Mouse (Mus musculus) hindbrain, embryonic 16.5 days (tissue): ENCODE measurements around the gene Yy1. TPM values are rescaled to one million over a fixed set of nuclear protein-coding genes. Genes with fewer than 3 reads are reported as not detected.

Source experiments
- ATAC-seq: fragments of 200-750 bp; cut with Nextera tagmentation; 2 replicates; pipeline ENCODE4 v1.8.0; 2017; ENCODE audit warnings: moderate TSS enrichment, moderate library complexity
- H3K27ac ChIP-seq: fragments of 300-500 bp; sonication (generic); 2 replicates; pipeline ENCODE4 v1.5.1; 2014; ENCODE audit warnings: low read depth, mild to moderate bottlenecking, control low read depth, low read length, moderate library complexity
- H3K27me3 ChIP-seq: fragments of 300-500 bp; sonication (generic); replicated peaks from 2 replicates; pipeline ENCODE4 v1.6.1; 2014; ENCODE audit warnings: low read length; ENCODE audit not compliant: control insufficient read depth, insufficient read depth
- H3K36me3 ChIP-seq: fragments of 300-500 bp; sonication (generic); 2 replicates; pipeline ENCODE4 v1.6.1; 2014; ENCODE audit warnings: mild to moderate bottlenecking, low read length, moderate library complexity, mixed read lengths; ENCODE audit not compliant: control insufficient read depth, insufficient read depth
- H3K4me1 ChIP-seq: fragments of 300-500 bp; sonication (generic); 2 replicates; pipeline ENCODE4 v1.6.1; 2014; ENCODE audit warnings: low read depth, low read length; ENCODE audit not compliant: control insufficient read depth, insufficient read depth
- H3K4me2 ChIP-seq: fragments of 300-500 bp; sonication (generic); 2 replicates; pipeline ENCODE4 v1.6.1; 2014; ENCODE audit warnings: mild to moderate bottlenecking, low read length, control low read depth, moderate library complexity
- H3K4me3 ChIP-seq: fragments of 300-500 bp; sonication (generic); 2 replicates; pipeline ENCODE4 v1.5.1; 2014; ENCODE audit warnings: mild to moderate bottlenecking, low read length, control low read depth, moderate library complexity
- H3K9ac ChIP-seq: fragments of 300-500 bp; sonication (generic); 2 replicates; pipeline ENCODE4 v1.6.1; 2014; ENCODE audit warnings: low read depth, mild to moderate bottlenecking, control low read depth, low read length, moderate library complexity
- H3K9me3 ChIP-seq: fragments of 300-500 bp; sonication (generic); 2 replicates; pipeline ENCODE4 v1.6.1; 2014; ENCODE audit warnings: mild to moderate bottlenecking, low read length, moderate library complexity; ENCODE audit not compliant: control insufficient read depth
- WGBS: fragments of 180-500 bp; shearing (Covaris S2); extraction: QIAGEN DNeasy Blood & Tissue Kit; methylation state at CpG from one replicate; pipeline ENCODE4 v1.1.7; 2014; 5-methylcytosine and 5-hydroxymethylcytosine counted together
- polyA plus RNA-seq: library from polyadenylated mRNA; unstranded; fragments of >200 nt; fragmentation: Nextera tagmentation; extraction: Ambion mirVana; gene quantifications from 2 replicates; pipeline ENCODE4 v1.2.1, GENCODE M21; 2015

Yy1 gene
- polyA plus RNA-seq, 1 experiment from 2014 or later: 9.7 TPM

GRCm38 (mm10) chr12:108814470-108814869 is 21.7 kb downstream of the Yy1 start:
- no peak overlapping the region for H3K27ac ChIP-seq
- H3K4me3 ChIP-seq: no peak overlapping the region
- no peaks in the 10 kb centered on the region for H3K27me3 ChIP-seq
- no peaks in the 10 kb centered on the region; the same call in 1 of the 2 replicates for H3K4me1 ChIP-seq
- no peaks in the 10 kb centered on the region; the same call in none of the 2 replicates for H3K36me3 ChIP-seq
- no peak for ATAC-seq
- no peaks in the 10 kb centered on the region for H3K9me3 ChIP-seq
- H3K4me2 ChIP-seq: no peak overlapping the region
- H3K9ac ChIP-seq: no peak overlapping the region
- WGBS: 94% methylated on average over 6 of the region's 6 CpGs

GRCm38 (mm10) chr12:108816569-108816968 is 23.8 kb downstream of the Yy1 start:
- ATAC-seq: no peak
- WGBS: 79% methylated on average over 11 of the region's 11 CpGs
- H3K9ac ChIP-seq: no peak overlapping the region

GRCm38 (mm10) chr12:108820461-108820860 is 27.7 kb downstream of the Yy1 start:
- no peak overlapping the region for H3K4me2 ChIP-seq
- no peak overlapping the region for H3K27ac ChIP-seq
- no peak overlapping the region for H3K4me3 ChIP-seq
- H3K9me3 ChIP-seq: no peaks in the 10 kb centered on the region
- no peak for ATAC-seq
- H3K27me3 ChIP-seq: no peaks in the 10 kb centered on the region
- H3K4me1 ChIP-seq: no peaks in the 10 kb centered on the region; the same call in 1 of the 2 replicates
- H3K36me3 ChIP-seq: no peaks in the 10 kb centered on the region; the same call in 1 of the 2 replicates
- WGBS: 93% methylated on average over 4 of the region's 4 CpGs
- H3K9ac ChIP-seq: no peak overlapping the region

More at GRCm38 (mm10) chr12:108816569-108816968, 23.8 kb downstream of the Yy1 start:
- H3K27me3 ChIP-seq: no peaks in the 10 kb centered on the region
- H3K9me3 ChIP-seq: no peaks in the 10 kb centered on the region
- no peak overlapping the region for H3K27ac ChIP-seq
- no peaks in the 10 kb centered on the region; the same call in none of the 2 replicates for H3K36me3 ChIP-seq
- no peak overlapping the region for H3K4me3 ChIP-seq
- no peak overlapping the region for H3K4me2 ChIP-seq
- no peaks in the 10 kb centered on the region; the same call in 1 of the 2 replicates for H3K4me1 ChIP-seq

- peaks cover 6% of the 10 kb centered on the region; the same call in 1 of the 2 replicates for H3K36me3 ChIP-seq
- no peak overlapping the region for H3K4me2 ChIP-seq
- 74% methylated on average over 8 of the region's 8 CpGs for WGBS
- no peak overlapping the region for H3K4me3 ChIP-seq
- H3K27me3 ChIP-seq: no peaks in the 10 kb centered on the region
- no peak for ATAC-seq
- H3K4me1 ChIP-seq: no peaks in the 10 kb centered on the region; the same call in 1 of the 2 replicates
- H3K9ac ChIP-seq: no peak overlapping the region
- no peak overlapping the region for H3K27ac ChIP-seq
- no peaks in the 10 kb centered on the region for H3K9me3 ChIP-seq
Measured at GRCm38 (mm10) chr12:108823036-108823435, 30.3 kb downstream of the Yy1 start.

DNA sequence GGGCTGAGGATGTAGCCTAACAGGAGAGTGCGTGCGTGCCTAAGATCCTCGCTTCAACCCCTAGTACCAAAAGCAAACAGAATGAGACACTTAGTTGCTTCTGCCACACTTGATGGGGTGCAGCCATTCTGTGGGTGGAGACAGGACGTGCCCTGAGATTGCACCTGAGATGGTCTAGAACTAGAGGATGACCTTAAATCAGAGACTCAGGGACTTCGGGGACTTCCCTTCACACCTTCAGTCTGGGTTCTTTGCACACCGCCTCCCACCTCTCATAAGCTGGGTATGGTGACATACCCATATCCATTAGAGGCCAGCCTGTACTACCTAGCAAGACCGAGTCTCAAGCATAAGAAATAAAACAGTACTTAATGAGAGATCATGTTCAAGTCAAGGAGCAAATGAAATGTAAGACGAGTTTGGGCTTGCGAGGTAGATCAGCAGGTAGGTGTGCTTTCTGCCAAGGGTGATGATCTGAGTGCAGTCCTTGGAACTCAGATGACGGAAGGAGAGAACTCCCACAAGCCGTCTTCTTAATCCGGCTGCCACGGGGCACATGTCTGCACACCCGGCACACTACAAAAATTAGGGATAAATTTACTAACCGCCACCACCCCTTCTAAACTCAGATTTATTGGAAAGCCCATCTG is 31.6 kb downstream of the Yy1 start:
- Histone ChIP-seq H3K4me1 (no peaks in the 10 kb centered on the region), H3K9ac (no peak overlapping the region), H3K4me3 (no peak overlapping the region), H3K27me3 (no peaks in the 10 kb centered on the region), H3K27ac (no peak overlapping the region), H3K36me3 (0 out of 2 replicates have a peak, but pooled peaks cover 7% of the 10 kb centered on the region), H3K4me2 (no peak overlapping the region), H3K9me3 (no peaks in the 10 kb centered on the region)
- no peak for ATAC-seq
- WGBS: 92% methylated on average over 15 of the region's 15 CpGs

GRCm38 (mm10) chr12:108825561-108826224 is 32.9 kb downstream of the Yy1 start:
- H3K4me1 ChIP-seq: no peaks in the 10 kb centered on the region
- H3K9ac ChIP-seq: no peak overlapping the region
- H3K27me3 ChIP-seq: no peaks in the 10 kb centered on the region
- no peak overlapping the region for H3K4me2 ChIP-seq
- no peak for ATAC-seq
- 0 out of 2 replicates have a peak, but pooled peaks cover 7% of the 10 kb centered on the region for H3K36me3 ChIP-seq
- WGBS: 87% methylated on average over 13 of the region's 13 CpGs
- no peak overlapping the region for H3K27ac ChIP-seq
- H3K9me3 ChIP-seq: no peaks in the 10 kb centered on the region
- H3K4me3 ChIP-seq: no peak overlapping the region

DNA sequence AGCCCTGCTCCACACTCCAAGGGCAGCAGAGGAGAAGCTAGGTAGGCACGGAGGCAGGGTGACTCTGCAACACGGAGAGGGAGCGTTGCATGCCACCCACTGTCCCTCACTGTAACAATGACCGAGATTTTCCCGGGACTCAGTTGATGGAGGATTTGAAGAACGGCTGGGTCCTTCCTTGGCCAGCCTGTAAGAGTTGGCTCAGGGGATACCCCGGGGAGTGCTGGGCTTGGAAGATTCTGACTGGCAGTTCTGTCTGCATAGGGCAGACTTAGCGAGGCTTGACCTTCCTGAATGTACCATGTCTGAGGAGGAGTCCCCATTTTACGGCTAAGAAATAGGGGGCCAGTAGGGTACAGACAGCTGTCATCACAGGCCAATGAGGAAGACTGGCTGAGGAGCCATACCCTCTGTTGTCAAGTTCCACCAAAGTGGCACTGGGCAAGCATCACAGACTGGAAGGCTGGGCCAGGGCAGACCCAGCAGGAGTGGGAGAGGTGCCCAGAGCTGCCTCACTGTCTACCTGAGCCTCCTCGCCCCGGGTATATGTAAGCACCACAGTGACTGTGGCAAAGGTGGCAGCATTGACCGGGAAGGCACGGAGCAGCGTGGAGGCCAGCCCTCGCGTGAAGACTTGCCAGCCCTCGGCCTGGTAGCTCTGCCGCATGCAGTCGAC is 33.6 kb downstream of the Yy1 start:
- no peaks in the 10 kb centered on the region for H3K4me1 ChIP-seq
- H3K9ac ChIP-seq: no peak overlapping the region
- no peaks in the 10 kb centered on the region for H3K9me3 ChIP-seq
- H3K4me3 ChIP-seq: no peak overlapping the region
- no peak for ATAC-seq
- no peaks in the 10 kb centered on the region for H3K27me3 ChIP-seq
- no peak overlapping the region for H3K27ac ChIP-seq
- H3K4me2 ChIP-seq: no peak overlapping the region
- 95% methylated on average over 19 of the region's 19 CpGs for WGBS
- 0 out of 2 replicates have a peak, but pooled peaks cover 7% of the 10 kb centered on the region for H3K36me3 ChIP-seq

DNA sequence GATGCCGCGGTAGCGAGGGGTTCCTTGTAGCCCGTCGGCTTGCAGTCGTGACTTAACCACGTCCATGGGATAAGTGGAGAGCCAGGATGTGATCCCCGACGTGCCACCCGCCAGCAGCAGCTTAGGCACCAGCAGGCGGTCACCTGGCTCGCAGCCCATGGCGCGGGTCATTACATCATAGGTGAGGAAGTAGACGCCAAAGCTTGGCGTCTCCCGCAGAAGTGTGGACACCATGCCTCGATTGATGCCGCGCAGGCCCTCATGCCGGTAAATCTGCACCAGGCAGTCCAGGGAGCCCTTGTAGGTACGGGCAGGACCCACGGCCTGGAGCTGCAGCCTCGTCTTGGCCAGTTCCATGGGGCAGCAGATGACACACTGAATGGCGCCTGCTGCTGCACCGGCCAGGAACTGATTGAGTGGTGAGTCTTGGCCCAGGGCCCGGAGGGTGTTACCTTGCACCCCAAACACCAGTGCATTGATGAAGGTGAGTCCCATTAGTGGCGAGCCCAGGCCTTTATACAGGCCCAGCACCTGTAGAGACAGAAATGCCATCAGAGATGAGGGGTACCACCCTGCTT is 34.3 kb downstream of the Yy1 start:
- no peaks in the 10 kb centered on the region for H3K9me3 ChIP-seq
- no peak for ATAC-seq
- WGBS: 94% methylated on average over 28 of the region's 28 CpGs

More for the DNA sequence above, 34.3 kb downstream of the Yy1 start:
- no peak overlapping the region for H3K9ac ChIP-seq
- no peaks in the 10 kb centered on the region for H3K27me3 ChIP-seq
- H3K4me3 ChIP-seq: no peak overlapping the region
- 0 out of 2 replicates have a peak, but pooled peaks cover 7% of the 10 kb centered on the region for H3K36me3 ChIP-seq
- peaks cover 2% of the 10 kb centered on the region; the same call in 1 of the 2 replicates for H3K4me1 ChIP-seq
- H3K27ac ChIP-seq: no peak overlapping the region
- no peak overlapping the region for H3K4me2 ChIP-seq
